Mouse (Mus musculus): ENCODE data around the gene Spin1. TPM values are rescaled to one million over a fixed set of nuclear protein-coding genes. Genes with fewer than 3 reads are reported as not detected.
A peak's percentile ranks its signal among the peaks of the same experiment; 100 is the strongest.

Gene Spin1
- total RNA-seq, 2 experiments from 2014 or later: 73.0 to 80.7 TPM

DNA sequence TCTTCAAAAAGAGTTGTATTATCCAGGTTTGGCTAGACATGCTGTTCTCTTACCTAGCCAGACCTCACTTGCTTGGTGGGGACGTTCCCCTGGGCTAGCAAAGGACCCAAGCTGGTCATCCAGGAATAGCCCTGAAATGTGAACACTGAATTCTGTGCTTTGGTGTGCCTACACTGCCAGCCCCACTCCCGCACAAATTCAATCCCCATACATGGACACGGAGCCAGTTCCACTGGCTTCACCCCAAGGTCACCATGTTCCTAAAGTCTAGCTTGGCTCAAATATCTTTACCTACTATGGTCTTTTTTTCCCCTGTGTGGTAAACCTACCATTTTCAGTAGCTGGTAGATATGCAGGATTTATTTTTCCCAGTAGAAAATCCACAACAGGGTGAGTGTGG lies 97.0 kb downstream of the Spin1 start:
- DNase-seq: peak in 1 of 2 experiments; percentile 15

DNA sequence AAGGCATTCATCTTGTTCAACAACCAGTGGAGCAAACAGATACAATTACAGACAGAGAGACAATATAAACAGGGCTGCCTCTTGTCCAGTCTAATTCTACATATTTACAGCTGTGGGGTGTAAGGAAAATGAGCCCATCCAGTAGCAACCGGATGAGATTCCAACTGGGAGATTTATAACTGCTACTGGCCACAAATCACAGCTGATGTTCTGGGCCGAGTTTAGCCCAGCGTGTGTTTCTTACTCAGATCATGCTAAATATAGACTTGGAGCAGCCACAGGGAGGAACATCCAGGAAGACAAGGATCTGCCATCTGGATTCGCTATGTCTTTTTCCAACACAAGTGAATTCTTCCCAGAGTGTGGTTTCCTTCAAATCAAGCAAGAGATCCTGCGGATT lies 97.5 kb downstream of the Spin1 start:
- DNase-seq: peak; percentile 53 to 62

Other genes starting within 250 kb of the Spin1 start
- gene Nxnl2, start 70.1 kb downstream of the Spin1 start, total RNA-seq (2021): under 1 TPM in 1 of 2 experiments, not detected in 1; 0.30 TPM